Mouse (Mus musculus): ENCODE measurements around the gene Skp1a.
"Not testable (repeated sequence)": the region's sequence is repeated elsewhere in the genome, so short reads cannot be mapped to it uniquely, and the experiment has no call there.

DNA sequence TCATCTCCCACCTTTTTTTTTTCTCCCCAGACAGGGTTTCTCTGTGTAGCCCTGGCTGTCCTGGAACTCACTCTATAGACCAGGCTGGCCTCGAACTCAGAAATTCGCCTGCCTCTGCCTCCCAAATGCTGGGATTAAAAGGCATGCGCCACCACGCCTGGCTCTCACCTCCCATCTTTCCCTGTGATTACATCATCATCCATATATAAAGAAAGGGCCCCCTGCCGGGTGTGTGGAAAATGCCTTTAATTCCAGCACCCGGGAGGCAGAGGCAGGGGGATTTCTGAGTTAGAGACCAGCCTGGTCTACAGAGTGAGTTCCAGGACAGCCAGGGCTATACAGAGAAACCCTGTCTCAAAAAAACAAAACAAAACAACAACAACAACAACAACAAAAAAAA is 9.9 kb upstream of the Skp1a start:
- not testable (repeated sequence) for TF ChIP-seq POLR2A (IDR thresholded peaks at IDR 0.05; ENCODE audit: low read depth, low read length); CTCF (conservative IDR thresholded peaks at IDR 0.05 in 1 of 2, IDR thresholded peaks at IDR 0.05 in 1 of 2; ENCODE audit: low read depth in 2 of 2, low read length in 2 of 2); RCOR1 (conservative IDR thresholded peaks at IDR 0.05; ENCODE audit: low read depth, low read length); TCF12 (IDR thresholded peaks at IDR 0.05; ENCODE audit: low read depth, low read length)
